Mouse (Mus musculus): ENCODE data around the gene Hist1h4m.
"Not testable (repeated sequence)": the region's sequence is repeated elsewhere in the genome, so short reads cannot be mapped to it uniquely, and the experiment has no call there.

Hist1h4m gene

DNA sequence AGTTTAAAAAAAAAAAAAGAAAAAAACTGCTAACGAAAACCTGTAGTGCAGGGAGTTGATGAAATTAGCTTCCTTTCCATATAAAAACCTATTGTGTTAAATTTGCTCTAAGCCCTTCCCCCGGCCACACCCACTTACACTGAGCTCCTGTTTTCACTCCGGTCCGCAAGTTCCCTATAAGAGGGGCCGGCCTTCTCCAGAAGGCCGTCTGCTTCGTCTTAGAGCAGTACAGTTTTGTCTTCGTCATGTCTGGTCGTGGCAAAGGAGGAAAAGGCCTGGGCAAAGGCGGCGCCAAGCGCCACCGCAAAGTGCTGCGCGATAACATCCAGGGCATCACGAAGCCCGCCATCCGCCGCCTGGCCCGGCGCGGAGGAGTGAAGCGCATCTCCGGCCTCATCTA, at the start of gene Hist1h4m:
Hist1h4m (plus strand) TSS at position 208 of the 400 bp plus-strand sequence.
- DNase-seq (ENCODE audit: low read depth, low spot score), result not testable (repeated sequence)

GRCm38 (mm10) chr13:21778814-21779766, 32.5 kb upstream of the Hist1h4m start:
- peak; percentile 93 for DNase-seq (ENCODE audit: low read depth, low spot score)

GRCm38 (mm10) chr13:21779767-21780731, 31.5 kb upstream of the Hist1h4m start, which contains the start of gene Hist1h1b:
Hist1h1b (minus strand) TSS chr13:21780625.
- peak; percentile 31 for DNase-seq (ENCODE audit: low read depth, low spot score)

DNA sequence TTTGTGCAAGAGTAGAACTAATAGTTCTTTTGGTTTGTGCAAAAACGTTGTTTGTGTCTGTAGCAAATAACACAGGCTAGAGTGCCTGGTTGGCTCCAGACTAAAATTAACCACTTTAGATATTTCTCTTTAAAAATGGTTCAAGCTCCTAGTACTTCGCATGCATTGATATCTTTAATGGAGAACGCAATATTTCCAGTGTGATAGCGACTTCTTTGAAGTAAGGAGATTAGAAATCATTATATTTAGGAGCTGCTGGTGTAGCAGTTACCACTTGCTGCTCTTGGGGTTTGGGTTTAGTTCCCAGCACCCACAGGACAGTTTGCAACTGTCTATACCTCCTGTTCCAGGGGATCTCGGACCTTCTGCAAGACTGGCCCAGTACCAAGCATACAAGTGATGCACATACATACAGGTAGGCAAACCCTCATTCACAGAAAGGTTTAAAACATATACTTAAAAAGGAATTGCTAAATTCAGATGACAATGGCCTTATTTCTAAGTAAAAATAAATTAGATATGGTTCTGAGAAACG, 30.5 kb upstream of the Hist1h4m start:
- no peak for DNase-seq (ENCODE audit: low read depth, low spot score)

- no peak for DNase-seq (ENCODE audit: low read depth, low spot score)
These were observed 29.9 kb upstream of the Hist1h4m start for GRCm38 (mm10) chr13:21781639-21782038.

- peak; percentile 5 for DNase-seq (ENCODE audit: low read depth, low spot score)
These were observed 28.9 kb upstream of the Hist1h4m start for GRCm38 (mm10) chr13:21782361-21783254.

GRCm38 (mm10) chr13:21783255-21783617, 28.3 kb upstream of the Hist1h4m start, which contains the start of gene Hist1h3i:
Hist1h3i (minus strand) TSS chr13:21783370.
- peak; percentile 94 for DNase-seq (ENCODE audit: low read depth, low spot score)

- peak; percentile 26 for DNase-seq (ENCODE audit: low read depth, low spot score)
These were observed 27.8 kb upstream of the Hist1h4m start for GRCm38 (mm10) chr13:21783734-21784161.

DNA sequence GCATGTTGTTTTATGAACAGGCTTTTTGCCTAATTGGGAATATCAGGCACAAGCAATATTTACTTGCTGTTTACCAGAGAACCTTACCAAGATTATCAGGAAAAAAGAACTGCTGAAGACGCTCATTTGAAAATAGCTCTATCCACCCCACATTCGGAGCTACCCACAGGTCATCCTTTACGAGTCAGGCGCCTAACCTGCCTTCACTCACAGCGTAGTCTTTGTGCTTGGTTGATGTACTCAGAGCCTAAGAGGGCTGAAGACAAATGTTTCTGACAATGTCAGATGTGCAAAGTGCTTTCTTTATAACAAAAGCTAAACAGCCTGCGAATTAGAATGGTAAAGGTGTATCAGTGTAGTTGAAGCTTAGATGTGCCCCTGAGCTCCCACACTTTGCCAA, 27.2 kb upstream of the Hist1h4m start:
- DNase-seq (ENCODE audit: low read depth, low spot score), result no peak

DNA sequence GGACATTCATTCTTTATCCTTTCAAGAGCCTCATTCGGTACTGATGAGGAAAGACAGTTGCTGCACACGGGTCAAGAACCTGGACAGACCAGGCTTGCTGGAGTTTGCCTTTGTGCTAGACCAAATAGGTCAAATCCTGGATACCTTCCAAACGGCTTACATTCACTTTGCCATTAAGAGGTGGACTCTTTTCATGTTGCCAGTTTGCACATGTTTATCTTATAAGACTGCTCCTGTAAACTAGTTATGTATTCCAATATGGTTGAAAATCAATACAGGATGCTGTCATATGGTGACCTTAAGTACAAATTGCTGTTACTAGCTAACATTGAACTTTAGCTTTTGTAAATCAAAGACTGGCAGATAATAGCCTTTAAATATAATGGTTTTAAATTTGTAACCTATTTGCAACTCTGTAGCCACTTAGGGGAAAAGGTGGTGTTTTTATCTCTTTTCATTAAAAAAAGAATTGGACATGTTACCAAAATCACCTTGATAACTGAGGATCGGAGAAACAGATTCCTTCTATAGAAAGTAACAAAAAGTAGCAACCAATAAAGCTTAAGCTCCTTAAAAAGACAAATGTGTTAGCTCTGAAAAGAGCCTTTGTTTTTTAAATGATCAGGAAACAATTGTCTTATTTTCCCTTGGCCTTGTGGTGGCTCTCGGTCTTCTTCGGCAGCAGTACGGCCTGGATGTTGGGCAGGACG, 25.2 kb upstream of the Hist1h4m start:
- DNase-seq (ENCODE audit: low read depth, low spot score), result no peak

- DNase-seq (ENCODE audit: low read depth, low spot score), result peak; percentile 98
These were observed 24.5 kb upstream of the Hist1h4m start, which contains the start of the genes Hist1h2an and Hist1h2bp for GRCm38 (mm10) chr13:21786899-21787629. Hist1h2an (minus strand) TSS chr13:21787218. Hist1h2bp (plus strand) TSS chr13:21787461.

GRCm38 (mm10) chr13:21787760-21788593, 23.6 kb upstream of the Hist1h4m start:
- DNase-seq (ENCODE audit: low read depth, low spot score), result no peak

DNA sequence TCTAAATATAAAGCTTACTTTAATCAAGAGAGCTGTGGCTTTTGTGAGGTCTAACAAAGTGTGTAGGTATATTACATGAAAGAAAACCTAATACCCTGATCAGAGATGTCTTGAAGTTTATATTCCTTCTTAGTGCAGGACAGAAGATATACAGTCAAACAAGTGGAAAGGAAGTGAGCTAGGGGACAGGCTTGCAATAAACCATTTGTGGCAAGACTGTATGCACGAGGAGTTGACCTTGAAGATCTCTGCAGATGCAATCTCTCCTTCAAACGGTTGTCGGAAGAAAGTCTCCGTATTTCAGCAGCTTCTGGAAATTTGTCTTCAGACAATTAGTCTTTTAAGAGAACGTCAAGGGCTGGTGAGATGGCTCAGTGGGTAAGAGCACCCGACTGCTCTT, 21.6 kb upstream of the Hist1h4m start:
- no peak for DNase-seq (ENCODE audit: low read depth, low spot score)

- DNase-seq (ENCODE audit: low read depth, low spot score), result no peak
These were observed 20.8 kb upstream of the Hist1h4m start for GRCm38 (mm10) chr13:21790601-21791283.

DNA sequence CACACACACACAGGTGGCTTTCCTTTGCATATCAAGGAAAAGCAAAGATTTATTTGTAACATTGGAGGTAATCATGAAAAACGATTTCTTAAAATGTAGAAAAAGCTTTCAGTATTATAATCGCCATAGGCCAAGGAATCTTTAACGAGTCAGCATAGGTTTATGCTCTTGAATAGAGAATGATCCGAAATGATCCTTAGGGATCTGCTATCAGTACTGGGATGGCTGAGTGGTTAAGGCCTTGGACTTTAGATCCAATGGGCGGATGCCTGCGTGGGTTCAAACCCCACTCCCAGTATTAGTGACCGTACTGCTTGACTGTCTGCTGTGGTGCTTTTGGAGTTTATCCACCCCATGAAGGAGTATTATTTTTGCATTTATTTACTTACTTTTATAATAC, 16.0 kb upstream of the Hist1h4m start:
- DNase-seq (ENCODE audit: low read depth, low spot score), result no peak

- DNase-seq (ENCODE audit: low read depth, low spot score), result not testable (repeated sequence)
These were observed 14.4 kb upstream of the Hist1h4m start for GRCm38 (mm10) chr13:21797163-21797562.

- not testable (repeated sequence) for DNase-seq (ENCODE audit: low read depth, low spot score)
These were observed 8.5 kb upstream of the Hist1h4m start for GRCm38 (mm10) chr13:21803058-21803457.

All from telencephalon, adult 2 months (tissue).